Mouse (Mus musculus) kidney, adult 8-10 months (tissue): ENCODE measurements at regions not wholly inside any gene's neighbourhood (a gene's known extent, or its start where the extent isn't known, plus 50 kb on each side); places are given as distances from the start of the nearest gene placed in this dataset.

Experiments used
- DNase-seq, 2 experiments: peaks; one replicate each; pipeline ENCODE4 v3.0.0; 2022

- DNase-seq = no peak
Measured at GRCm38 (mm10) chr8:42144220-42144619, 727.3 kb upstream of the Frg1 start.

GRCm38 (mm10) chr8:42107582-42107981 is 690.7 kb upstream of the Frg1 start:
- DNase-seq = no peak

GRCm38 (mm10) chr8:42069314-42069713 is 652.4 kb upstream of the Frg1 start:
- no peak for DNase-seq

- DNase-seq = no peak
Measured at GRCm38 (mm10) chr8:42043526-42043925, 626.7 kb upstream of the Frg1 start.

- no peak for DNase-seq
Measured at GRCm38 (mm10) chr8:42039245-42039644, 622.4 kb upstream of the Frg1 start.

GRCm38 (mm10) chr8:42026934-42027333 is 610.1 kb upstream of the Frg1 start:
- no peak for DNase-seq

GRCm38 (mm10) chr8:42017786-42018185 is 600.9 kb upstream of the Frg1 start:
- no peak for DNase-seq

GRCm38 (mm10) chr8:42003170-42003569 is 586.3 kb upstream of the Frg1 start:
- no peak for DNase-seq

GRCm38 (mm10) chr8:41989040-41989501 is 572.2 kb upstream of the Frg1 start:
- no peak for DNase-seq

GRCm38 (mm10) chr8:41988216-41988615 is 571.3 kb upstream of the Frg1 start:
- DNase-seq = no peak

- no peak for DNase-seq
Measured at GRCm38 (mm10) chr8:41987417-41987816, 570.5 kb upstream of the Frg1 start.

GRCm38 (mm10) chr8:41972416-41972815 is 555.5 kb upstream of the Frg1 start:
- DNase-seq = no peak

GRCm38 (mm10) chr8:41970536-41970935 is 553.7 kb upstream of the Frg1 start:
- DNase-seq = no peak

- DNase-seq = no peak
Measured at GRCm38 (mm10) chr8:41969408-41969807, 552.5 kb upstream of the Frg1 start.

GRCm38 (mm10) chr8:41964088-41964487 is 547.2 kb upstream of the Frg1 start:
- DNase-seq = no peak

- no peak for DNase-seq
Measured at GRCm38 (mm10) chr8:41956878-41957277, 540.0 kb upstream of the Frg1 start.

- no peak for DNase-seq
Measured at GRCm38 (mm10) chr8:41950736-41951135, 533.9 kb upstream of the Frg1 start.

- DNase-seq = no peak
Measured at GRCm38 (mm10) chr8:41939298-41939697, 522.4 kb upstream of the Frg1 start.

- no peak for DNase-seq
Measured at GRCm38 (mm10) chr8:41921106-41921505, 504.2 kb upstream of the Frg1 start.

- DNase-seq = no peak
Measured at GRCm38 (mm10) chr8:41920536-41920935, 503.7 kb upstream of the Frg1 start.

GRCm38 (mm10) chr8:41878029-41878748 is 461.3 kb upstream of the Frg1 start:
- no peak for DNase-seq

- DNase-seq = no peak
Measured at GRCm38 (mm10) chr8:41869681-41870356, 452.9 kb upstream of the Frg1 start.

- no peak for DNase-seq
Measured at GRCm38 (mm10) chr8:41860918-41861317, 444.0 kb upstream of the Frg1 start.

- DNase-seq = no peak
Measured at GRCm38 (mm10) chr8:41831713-41832112, 414.8 kb upstream of the Frg1 start.

- DNase-seq = no peak
Measured at GRCm38 (mm10) chr8:41830407-41830806, 413.5 kb upstream of the Frg1 start.
